Mouse (Mus musculus) CD8-positive naive resting alpha-beta T cell, adult 2 months (primary cell): ENCODE measurements around the gene St6gal1.

Experiments
- DNase-seq, 2 experiments: peaks; one replicate each; pipeline ENCODE4 v3.0.0; 2022; ENCODE audit warnings: low read depth in 2 of 2, low spot score in 2 of 2

Gene St6gal1

GRCm38 (mm10) chr16:23249762-23250161 is 25.2 kb downstream of the St6gal1 start:
- DNase-seq: no peak

GRCm38 (mm10) chr16:23250556-23251444 is 26.3 kb downstream of the St6gal1 start:
- DNase-seq: no peak

- no peak for DNase-seq
Measured at GRCm38 (mm10) chr16:23251445-23251773, 26.9 kb downstream of the St6gal1 start.

- no peak for DNase-seq
Measured at GRCm38 (mm10) chr16:23253620-23254019, 29.1 kb downstream of the St6gal1 start.

GRCm38 (mm10) chr16:23254062-23254461 is 29.5 kb downstream of the St6gal1 start:
- no peak for DNase-seq

GRCm38 (mm10) chr16:23256638-23257037 is 32.1 kb downstream of the St6gal1 start:
- no peak for DNase-seq

- DNase-seq: no peak
Measured at GRCm38 (mm10) chr16:23258429-23258822, 33.9 kb downstream of the St6gal1 start.

- no peak for DNase-seq
Measured at GRCm38 (mm10) chr16:23258823-23259457, 34.4 kb downstream of the St6gal1 start.

- DNase-seq: no peak
Measured at GRCm38 (mm10) chr16:23259580-23259979, 35.0 kb downstream of the St6gal1 start.

GRCm38 (mm10) chr16:23262131-23262768 is 37.7 kb downstream of the St6gal1 start:
- no peak for DNase-seq

GRCm38 (mm10) chr16:23262846-23263245 is 38.3 kb downstream of the St6gal1 start:
- DNase-seq: no peak

GRCm38 (mm10) chr16:23264999-23265398 is 40.5 kb downstream of the St6gal1 start:
- DNase-seq: no peak

GRCm38 (mm10) chr16:23265481-23265880 is 40.9 kb downstream of the St6gal1 start:
- no peak for DNase-seq

GRCm38 (mm10) chr16:23266293-23266692 is 41.8 kb downstream of the St6gal1 start:
- DNase-seq: no peak

- DNase-seq: no peak
Measured at GRCm38 (mm10) chr16:23266896-23267295, 42.4 kb downstream of the St6gal1 start.

- DNase-seq: no peak
Measured at GRCm38 (mm10) chr16:23268231-23268630, 43.7 kb downstream of the St6gal1 start.

GRCm38 (mm10) chr16:23269056-23269983 is 44.8 kb downstream of the St6gal1 start:
- no peak for DNase-seq

GRCm38 (mm10) chr16:23269984-23270912 is 45.7 kb downstream of the St6gal1 start:
- DNase-seq: no peak

GRCm38 (mm10) chr16:23270913-23271253 is 46.3 kb downstream of the St6gal1 start:
- DNase-seq: no peak
